Mouse (Mus musculus): ENCODE measurements around the gene 4930404H24Rik. TPM values are rescaled to one million over a fixed set of nuclear protein-coding genes. Genes with fewer than 3 reads are reported as not detected.

Gene 4930404H24Rik
- polyA plus RNA-seq, 1 experiment from 2014 or later: not detected

DNA sequence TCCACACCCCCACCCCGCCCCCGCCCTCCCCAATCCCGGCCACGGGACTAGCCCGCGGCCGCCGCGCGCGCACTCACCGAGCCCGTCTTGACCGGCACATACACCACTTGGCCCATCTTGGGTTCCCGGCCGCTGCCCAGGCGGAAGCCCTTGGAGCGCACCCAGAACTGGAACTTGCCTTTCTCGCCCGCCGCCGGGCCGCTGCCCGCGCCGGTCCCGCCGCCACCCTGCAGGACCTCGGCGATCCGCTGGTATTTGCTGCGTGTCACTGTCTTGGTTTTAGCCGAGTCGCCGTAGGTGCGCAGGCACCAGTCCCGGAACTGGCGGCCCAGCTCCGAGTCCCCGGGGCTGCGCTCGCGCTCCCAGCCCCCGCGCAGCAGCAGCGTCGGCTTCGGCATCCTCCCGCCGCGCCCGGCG, 36.8 kb downstream of the 4930404H24Rik start:
- no peaks in the 10 kb centered on the region for H3K9me3 ChIP-seq
- peak overlapping the region; percentile 76 for H3K4me3 ChIP-seq (replicated peaks)
- peaks cover 50% of the 10 kb centered on the region for H3K4me1 ChIP-seq
- H3K27me3 ChIP-seq: peaks cover 33% of the 10 kb centered on the region
- peak; percentile 12 for ATAC-seq (ENCODE audit: low FRiP score)
- H3K4me2 ChIP-seq: peak overlapping the region; percentile 98
- peak overlapping the region; percentile 88 for H3K9ac ChIP-seq
- peak overlapping the region; percentile 93 for H3K27ac ChIP-seq
- H3K36me3 ChIP-seq (replicated peaks): no peaks in the 10 kb centered on the region
- under 1% methylated on average over 34 of the region's 53 CpGs for WGBS

DNA sequence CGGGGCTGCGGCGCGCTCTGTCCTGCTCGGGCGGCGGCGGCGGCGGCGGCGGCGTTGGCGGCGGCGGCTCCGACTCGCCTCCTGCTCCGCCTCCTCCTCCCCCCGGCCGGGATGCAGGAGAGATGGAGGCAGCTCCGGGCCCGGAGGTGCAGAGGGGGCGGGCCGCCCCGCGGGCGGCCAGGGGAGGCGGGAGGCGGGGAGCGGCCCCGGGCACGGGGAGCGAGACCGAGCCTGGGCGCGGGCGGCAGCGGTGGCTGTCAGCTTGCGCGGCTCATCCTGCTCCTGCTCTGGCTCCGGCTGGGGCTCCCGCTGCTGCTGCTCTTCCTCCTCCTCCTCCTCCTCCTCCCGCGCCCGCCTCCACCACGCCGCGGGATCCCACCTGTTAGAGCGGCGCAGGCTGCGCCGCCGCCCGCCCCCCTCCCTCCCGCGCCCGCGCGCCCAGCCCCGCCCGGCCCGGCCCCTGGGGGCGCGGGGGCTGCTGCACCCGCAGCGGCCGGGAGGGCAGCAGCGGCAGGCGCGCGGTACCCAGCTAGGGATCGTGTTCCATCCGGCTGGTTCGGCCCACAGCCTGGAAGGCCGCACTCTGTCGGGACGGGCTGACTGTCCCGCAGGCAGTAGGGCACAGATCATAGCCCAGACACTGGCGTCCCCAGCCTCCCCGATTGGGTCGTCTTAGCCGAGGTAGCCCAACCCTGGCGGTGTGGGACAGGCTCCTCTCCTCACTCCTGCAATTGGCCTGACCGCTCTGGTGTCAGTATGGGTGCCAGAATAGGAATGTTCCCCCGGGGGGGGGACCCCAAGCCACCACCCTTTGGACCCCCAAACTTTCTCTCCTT, 37.6 kb downstream of the 4930404H24Rik start, which contains the start of gene Nol4l:
Gene Nol4l (minus strand): TSS at position 41 of the 836 bp plus-strand sequence.
- peaks cover 33% of the 10 kb centered on the region for H3K27me3 ChIP-seq
- whole genome bisulfite sequencing: 2% methylated on average over 35 of the region's 86 CpGs
- peaks cover 44% of the 10 kb centered on the region for H3K4me1 ChIP-seq

DNA sequence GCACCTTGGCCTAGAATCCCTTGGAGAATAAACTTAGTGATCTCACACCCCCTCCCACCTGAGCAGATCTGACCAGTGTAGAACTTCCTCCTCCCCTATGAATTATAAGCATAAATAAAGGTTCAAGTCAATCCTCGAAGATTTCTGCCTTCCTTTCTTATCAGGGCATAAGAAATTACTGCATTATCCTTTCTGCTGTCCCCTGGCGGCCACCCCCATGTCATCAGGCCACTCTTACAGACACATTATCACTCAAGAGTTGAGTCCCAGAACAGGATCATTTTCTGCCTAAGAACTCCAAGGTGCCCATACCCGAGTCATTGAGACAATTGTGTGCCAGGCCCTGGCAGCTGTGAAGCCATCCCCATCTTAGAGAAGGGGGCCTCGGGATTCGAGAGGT, 38.4 kb downstream of the 4930404H24Rik start:
- H3K27me3 ChIP-seq: peaks cover 33% of the 10 kb centered on the region
- H3K4me2 ChIP-seq: peak overlapping the region; percentile 98; the same call in 1 of the 2 replicates
- 55% methylated on average over 5 of the region's 5 CpGs for WGBS
- H3K36me3 ChIP-seq (replicated peaks): no peaks in the 10 kb centered on the region
- no peak overlapping the region for H3K9ac ChIP-seq
- H3K4me1 ChIP-seq: peaks cover 36% of the 10 kb centered on the region
- no peaks in the 10 kb centered on the region for H3K9me3 ChIP-seq
- H3K4me3 ChIP-seq (replicated peaks): no peak overlapping the region
- no peak overlapping the region for H3K27ac ChIP-seq
- no peak for ATAC-seq (ENCODE audit: low FRiP score)

More for the DNA sequence above, 37.6 kb downstream of the 4930404H24Rik start, which contains the start of gene Nol4l:
- Histone ChIP-seq H3K36me3 (replicated peaks) (no peaks in the 10 kb centered on the region), H3K4me2 (peak within 1 kb of the TSS; percentile 98), H3K9me3 (no peaks in the 10 kb centered on the region), H3K27ac (peak within 1 kb of the TSS; percentile 93), H3K4me3 (replicated peaks) (peak within 1 kb of the TSS; percentile 76), H3K9ac (peak within 1 kb of the TSS; percentile 88)
- peak; percentile 12 for ATAC-seq (ENCODE audit: low FRiP score)

- peaks cover 7% of the 10 kb centered on the region for H3K4me1 ChIP-seq
- no peak overlapping the region for H3K27ac ChIP-seq
- H3K4me3 ChIP-seq (replicated peaks): no peak overlapping the region
- no peak overlapping the region for H3K4me2 ChIP-seq
- ATAC-seq (ENCODE audit: low FRiP score): no peak
- H3K9ac ChIP-seq: no peak overlapping the region
- H3K9me3 ChIP-seq: no peaks in the 10 kb centered on the region
- 62% methylated on average over 1 of the region's 1 CpGs for WGBS
- H3K36me3 ChIP-seq (replicated peaks): no peaks in the 10 kb centered on the region
- H3K27me3 ChIP-seq: peaks cover 20% of the 10 kb centered on the region
Measured at GRCm38 (mm10) chr2:153533981-153534380, 41.4 kb downstream of the 4930404H24Rik start.

DNA sequence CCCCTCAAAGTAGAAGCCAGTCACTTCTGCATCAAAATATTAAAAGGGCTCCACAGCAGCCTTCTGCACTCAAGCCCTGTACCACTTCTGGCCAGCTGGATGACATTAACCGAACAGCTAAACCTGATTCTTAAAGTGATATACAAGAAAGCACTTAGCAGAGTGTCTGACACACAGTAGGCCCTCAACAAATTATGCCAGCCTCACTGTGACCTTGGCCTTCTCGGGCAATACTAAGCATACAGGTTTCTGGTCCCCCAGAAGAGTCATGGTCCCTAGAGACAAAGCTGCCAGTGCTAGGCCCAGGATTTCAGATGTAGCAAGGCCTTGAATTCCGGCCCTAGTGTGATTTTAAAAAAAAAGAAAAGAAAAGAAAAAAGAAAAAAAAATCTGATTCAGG, 46.3 kb downstream of the 4930404H24Rik start:
- no peak overlapping the region for H3K4me3 ChIP-seq (replicated peaks)
- no peaks in the 10 kb centered on the region for H3K27me3 ChIP-seq
- no peak overlapping the region for H3K27ac ChIP-seq
- H3K4me1 ChIP-seq: no peaks in the 10 kb centered on the region
- H3K4me2 ChIP-seq: no peak overlapping the region
- H3K9ac ChIP-seq: no peak overlapping the region
- ATAC-seq (ENCODE audit: low FRiP score): no peak
- H3K36me3 ChIP-seq (replicated peaks): no peaks in the 10 kb centered on the region
- 89% methylated on average over 3 of the region's 3 CpGs for whole genome bisulfite sequencing
- no peaks in the 10 kb centered on the region for H3K9me3 ChIP-seq

- H3K9ac ChIP-seq: no peak overlapping the region
- WGBS: 94% methylated on average over 8 of the region's 8 CpGs
- no peak overlapping the region for H3K27ac ChIP-seq
- no peak for ATAC-seq (ENCODE audit: low FRiP score)
- peaks cover 18% of the 10 kb centered on the region for H3K4me1 ChIP-seq
- H3K4me2 ChIP-seq: no peak overlapping the region
- H3K27me3 ChIP-seq: no peaks in the 10 kb centered on the region; the same call in 1 of the 2 replicates
- H3K4me3 ChIP-seq (replicated peaks): no peak overlapping the region
- H3K9me3 ChIP-seq: no peaks in the 10 kb centered on the region
- H3K36me3 ChIP-seq (replicated peaks): no peaks in the 10 kb centered on the region
Measured at GRCm38 (mm10) chr2:153542936-153543668, 50.5 kb downstream of the 4930404H24Rik start.

Other genes with a start within 250 kb of the 4930404H24Rik start
- 11.4 and 11.9 TPM in 2 replicates for gene Kif3b, start 201.4 kb upstream of the 4930404H24Rik start, polyA plus RNA-seq (2016; fragmentation: Nextera tagmentation; extraction: Ambion mirVana)
- 15.2 and 19.3 TPM in 2 replicates for gene Asxl1, start 147.0 kb upstream of the 4930404H24Rik start, polyA plus RNA-seq (2016; fragmentation: Nextera tagmentation; extraction: Ambion mirVana)
- gene Nol4l, start 37.2 kb downstream of the 4930404H24Rik start, polyA plus RNA-seq (2016; fragmentation: Nextera tagmentation; extraction: Ambion mirVana): 31.4 and 34.5 TPM in 2 replicates
- 67.3 and 68.6 TPM in 2 replicates for gene Commd7, start 140.0 kb downstream of the 4930404H24Rik start, polyA plus RNA-seq (2016; fragmentation: Nextera tagmentation; extraction: Ambion mirVana)
- 9.2 and 10.7 TPM in 2 replicates for gene Dnmt3b, start 156.7 kb downstream of the 4930404H24Rik start, polyA plus RNA-seq (2016; fragmentation: Nextera tagmentation; extraction: Ambion mirVana)
- 0.10 TPM in 1 of 2 replicates, not detected in the other for gene Dnmt3c, start 203.9 kb downstream of the 4930404H24Rik start, polyA plus RNA-seq (2016; fragmentation: Nextera tagmentation; extraction: Ambion mirVana)
- 385 and 409 TPM in 2 replicates for gene Mapre1, start 248.5 kb downstream of the 4930404H24Rik start, polyA plus RNA-seq (2016; fragmentation: Nextera tagmentation; extraction: Ambion mirVana)

Measured in forebrain, embryonic 12.5 days (tissue).